Mouse (Mus musculus): ENCODE measurements around the gene 1700016C15Rik. TPM values are rescaled to one million over a fixed set of nuclear protein-coding genes. Genes with fewer than 3 reads are reported as not detected.

The 1700016C15Rik gene
- polyA plus RNA-seq, 1 experiment from 2014 or later, result not detected

DNA sequence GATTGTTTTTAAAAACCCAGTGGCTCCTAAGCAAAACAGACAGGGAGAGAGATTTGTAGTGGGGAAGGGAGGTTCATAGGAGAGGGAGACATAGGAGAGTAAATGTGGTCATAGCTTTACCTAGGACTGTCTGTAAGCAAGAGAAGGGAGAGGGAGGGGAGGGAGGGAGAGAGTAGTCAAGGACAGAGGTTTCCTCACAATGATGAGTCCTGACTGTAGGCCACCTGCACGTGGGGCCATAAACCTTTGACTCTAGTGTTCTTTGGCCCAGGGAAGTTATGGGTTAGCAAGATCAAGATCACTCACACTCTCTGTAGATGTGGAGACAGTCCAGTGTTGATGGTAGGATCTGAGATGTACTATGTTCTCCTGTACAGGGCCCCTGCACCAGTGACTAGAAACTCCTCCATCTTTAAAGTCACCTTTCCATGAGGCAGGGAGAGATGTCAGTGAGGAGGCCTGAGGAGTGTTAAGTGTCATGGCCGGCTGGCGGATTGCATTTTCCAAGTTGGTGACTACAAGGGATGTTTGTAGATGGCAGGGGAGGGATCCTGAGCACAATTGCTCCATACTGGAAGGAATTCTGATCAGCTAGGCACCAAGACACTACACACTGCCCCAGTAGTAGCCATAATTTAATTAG, 1.6 kb upstream of the 1700016C15Rik start:
- 83% methylated on average over 3 of the region's 3 CpGs for WGBS
- Histone ChIP-seq H3K9me3 (ENCODE audit: control insufficient read depth, low read length) (no peaks in the 10 kb centered on the region), H3K36me3 (ENCODE audit: control insufficient read depth, insufficient read depth, low read length) (no peaks in the 10 kb centered on the region), H3K9ac (replicated peaks; ENCODE audit: low read depth, low read length) (no peak overlapping the region), H3K4me1 (ENCODE audit: control insufficient read depth, insufficient read depth, low read length) (no peaks in the 10 kb centered on the region), H3K4me3 (ENCODE audit: low read depth, low read length) (no peak overlapping the region), H3K4me2 (ENCODE audit: low read depth, low read length) (no peak overlapping the region), H3K27me3 (ENCODE audit: control insufficient read depth, insufficient read depth, low read length) (no peaks in the 10 kb centered on the region), H3K27ac (ENCODE audit: low read depth, low read length) (no peak overlapping the region)
- ATAC-seq (ENCODE audit: low read depth), result no peak

DNA sequence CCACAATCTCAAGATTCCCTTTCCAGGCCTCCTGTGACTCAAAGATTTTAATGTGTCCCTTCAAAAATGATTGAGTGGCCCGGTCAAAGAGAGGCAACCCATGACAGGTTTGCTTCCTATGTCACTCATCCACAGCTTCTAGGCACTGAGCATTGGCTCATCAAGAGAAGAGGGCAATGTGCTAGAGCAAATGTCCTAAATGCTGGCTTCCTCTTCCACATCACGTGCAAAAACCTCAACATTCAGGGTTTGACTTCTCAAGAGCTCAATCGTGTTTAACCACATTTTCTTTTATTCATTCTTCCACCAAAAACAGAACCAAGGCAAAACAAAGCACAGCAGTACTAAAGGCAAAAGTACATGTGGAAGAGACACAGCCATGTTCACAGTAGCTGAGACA, 2.4 kb downstream of the 1700016C15Rik start:
- Histone ChIP-seq H3K4me3 (ENCODE audit: low read depth, low read length) (no peak overlapping the region), H3K36me3 (ENCODE audit: control insufficient read depth, insufficient read depth, low read length) (no peaks in the 10 kb centered on the region), H3K4me1 (ENCODE audit: control insufficient read depth, insufficient read depth, low read length) (no peaks in the 10 kb centered on the region), H3K9ac (replicated peaks; ENCODE audit: low read depth, low read length) (no peak overlapping the region), H3K27ac (ENCODE audit: low read depth, low read length) (no peak overlapping the region), H3K27me3 (ENCODE audit: control insufficient read depth, insufficient read depth, low read length) (no peaks in the 10 kb centered on the region), H3K9me3 (ENCODE audit: control insufficient read depth, low read length) (no peaks in the 10 kb centered on the region), H3K4me2 (ENCODE audit: low read depth, low read length) (no peak overlapping the region)
- WGBS, result 97% methylated on average over 3 of the region's 3 CpGs
- no peak for ATAC-seq (ENCODE audit: low read depth)

DNA sequence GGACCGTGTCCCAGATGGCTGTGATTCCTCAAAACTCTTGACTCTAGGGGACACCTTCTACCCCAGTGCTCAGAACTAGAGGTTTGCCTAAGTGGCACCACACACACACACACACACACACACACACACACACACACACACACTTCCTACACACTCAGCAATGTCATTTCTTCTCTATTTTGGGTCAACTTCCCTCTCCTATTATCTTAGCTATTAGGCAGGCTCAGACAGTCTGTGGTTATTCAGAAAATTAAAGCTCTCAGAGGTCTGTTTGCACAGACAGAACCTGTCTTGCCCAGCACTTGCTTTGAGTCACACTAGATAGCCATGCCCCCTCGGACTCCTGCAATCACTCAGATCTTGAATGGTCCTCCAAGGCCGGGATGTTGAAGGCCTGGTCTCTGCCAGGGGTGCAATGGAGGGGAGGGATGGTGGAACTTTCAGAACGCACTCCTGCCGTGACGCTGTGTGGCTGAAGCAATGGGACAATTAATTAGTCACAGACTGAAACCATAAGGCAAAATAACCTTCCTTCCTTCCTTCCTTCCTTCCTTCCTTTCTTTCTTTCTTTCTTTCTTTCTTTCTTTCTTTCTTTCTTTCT, 8.0 kb downstream of the 1700016C15Rik start:
- H3K4me1 ChIP-seq (ENCODE audit: control insufficient read depth, insufficient read depth, low read length), result no peaks in the 10 kb centered on the region
- no peak for ATAC-seq (ENCODE audit: low read depth)
- no peak overlapping the region for H3K9ac ChIP-seq (replicated peaks; ENCODE audit: low read depth, low read length)
- H3K4me2 ChIP-seq (ENCODE audit: low read depth, low read length), result no peak overlapping the region
- no peak overlapping the region for H3K4me3 ChIP-seq (ENCODE audit: low read depth, low read length)
- no peak overlapping the region for H3K27ac ChIP-seq (ENCODE audit: low read depth, low read length)
- no peaks in the 10 kb centered on the region for H3K27me3 ChIP-seq (ENCODE audit: control insufficient read depth, insufficient read depth, low read length)
- H3K36me3 ChIP-seq (ENCODE audit: control insufficient read depth, insufficient read depth, low read length), result no peaks in the 10 kb centered on the region
- H3K9me3 ChIP-seq (ENCODE audit: control insufficient read depth, low read length), result no peaks in the 10 kb centered on the region
- 60% methylated on average over 6 of the region's 6 CpGs for WGBS

GRCm38 (mm10) chr1:177740707-177741106, 11.1 kb downstream of the 1700016C15Rik start:
- 73% methylated on average over 1 of the region's 1 CpGs for WGBS
- no peak overlapping the region for H3K4me3 ChIP-seq (ENCODE audit: low read depth, low read length)
- no peak overlapping the region for H3K9ac ChIP-seq (replicated peaks; ENCODE audit: low read depth, low read length)
- no peaks in the 10 kb centered on the region for H3K27me3 ChIP-seq (ENCODE audit: control insufficient read depth, insufficient read depth, low read length)
- no peaks in the 10 kb centered on the region for H3K9me3 ChIP-seq (ENCODE audit: control insufficient read depth, low read length)
- H3K4me1 ChIP-seq (ENCODE audit: control insufficient read depth, insufficient read depth, low read length), result no peaks in the 10 kb centered on the region
- no peak overlapping the region for H3K27ac ChIP-seq (ENCODE audit: low read depth, low read length)
- no peaks in the 10 kb centered on the region for H3K36me3 ChIP-seq (ENCODE audit: control insufficient read depth, insufficient read depth, low read length)
- no peak overlapping the region for H3K4me2 ChIP-seq (ENCODE audit: low read depth, low read length)
- ATAC-seq (ENCODE audit: low read depth), result no peak

DNA sequence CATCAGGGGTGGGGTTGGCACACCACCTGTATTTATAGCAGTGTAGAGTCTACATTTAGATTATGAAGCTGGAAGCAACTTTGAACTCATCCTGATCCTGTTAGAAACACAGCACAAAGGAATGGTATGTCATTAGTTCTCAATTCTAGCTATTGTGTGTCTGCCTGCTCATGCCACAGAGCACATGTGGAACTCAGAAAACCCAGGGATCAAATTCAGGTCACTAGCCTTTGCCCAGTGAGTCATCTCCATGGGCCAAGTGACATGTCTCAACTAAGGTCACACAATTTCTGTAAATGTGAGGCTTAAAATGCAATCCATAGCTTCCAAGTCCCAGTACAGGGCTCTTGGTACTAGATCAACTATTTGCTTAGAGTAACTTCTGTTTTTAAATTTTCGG, 12.5 kb downstream of the 1700016C15Rik start:
- H3K4me1 ChIP-seq (ENCODE audit: control insufficient read depth, insufficient read depth, low read length), result no peaks in the 10 kb centered on the region
- no peak overlapping the region for H3K4me2 ChIP-seq (ENCODE audit: low read depth, low read length)
- H3K4me3 ChIP-seq (ENCODE audit: low read depth, low read length), result no peak overlapping the region
- no peaks in the 10 kb centered on the region for H3K9me3 ChIP-seq (ENCODE audit: control insufficient read depth, low read length)
- H3K27me3 ChIP-seq (ENCODE audit: control insufficient read depth, insufficient read depth, low read length), result no peaks in the 10 kb centered on the region
- ATAC-seq (ENCODE audit: low read depth), result no peak
- no peak overlapping the region for H3K27ac ChIP-seq (ENCODE audit: low read depth, low read length)
- no peak overlapping the region for H3K9ac ChIP-seq (replicated peaks; ENCODE audit: low read depth, low read length)
- H3K36me3 ChIP-seq (ENCODE audit: control insufficient read depth, insufficient read depth, low read length), result no peaks in the 10 kb centered on the region
- WGBS, result 78% methylated on average over 1 of the region's 1 CpGs

- no peaks in the 10 kb centered on the region for H3K36me3 ChIP-seq (ENCODE audit: control insufficient read depth, insufficient read depth, low read length)
- no peak overlapping the region for H3K4me3 ChIP-seq (ENCODE audit: low read depth, low read length)
- no peaks in the 10 kb centered on the region for H3K9me3 ChIP-seq (ENCODE audit: control insufficient read depth, low read length)
- no peak overlapping the region for H3K4me2 ChIP-seq (ENCODE audit: low read depth, low read length)
- WGBS, result 84% methylated on average over 7 of the region's 7 CpGs
- H3K27ac ChIP-seq (ENCODE audit: low read depth, low read length), result no peak overlapping the region
- no peak overlapping the region for H3K9ac ChIP-seq (replicated peaks; ENCODE audit: low read depth, low read length)
- H3K27me3 ChIP-seq (ENCODE audit: control insufficient read depth, insufficient read depth, low read length), result no peaks in the 10 kb centered on the region
- no peak for ATAC-seq (ENCODE audit: low read depth)
- no peaks in the 10 kb centered on the region for H3K4me1 ChIP-seq (ENCODE audit: control insufficient read depth, insufficient read depth, low read length)
Observed at GRCm38 (mm10) chr1:177744521-177745325, 15.1 kb downstream of the 1700016C15Rik start.

GRCm38 (mm10) chr1:177747869-177748540, 18.4 kb downstream of the 1700016C15Rik start:
- Histone ChIP-seq H3K36me3 (ENCODE audit: control insufficient read depth, insufficient read depth, low read length) (no peaks in the 10 kb centered on the region), H3K4me2 (ENCODE audit: low read depth, low read length) (no peak overlapping the region), H3K9me3 (ENCODE audit: control insufficient read depth, low read length) (peaks cover 2% of the 10 kb centered on the region; the same call in 1 of the 2 replicates), H3K4me3 (ENCODE audit: low read depth, low read length) (no peak overlapping the region), H3K27ac (ENCODE audit: low read depth, low read length) (no peak overlapping the region), H3K27me3 (ENCODE audit: control insufficient read depth, insufficient read depth, low read length) (no peaks in the 10 kb centered on the region), H3K9ac (replicated peaks; ENCODE audit: low read depth, low read length) (no peak overlapping the region), H3K4me1 (ENCODE audit: control insufficient read depth, insufficient read depth, low read length) (no peaks in the 10 kb centered on the region)
- 96% methylated on average over 6 of the region's 6 CpGs for WGBS
- no peak for ATAC-seq (ENCODE audit: low read depth)

DNA sequence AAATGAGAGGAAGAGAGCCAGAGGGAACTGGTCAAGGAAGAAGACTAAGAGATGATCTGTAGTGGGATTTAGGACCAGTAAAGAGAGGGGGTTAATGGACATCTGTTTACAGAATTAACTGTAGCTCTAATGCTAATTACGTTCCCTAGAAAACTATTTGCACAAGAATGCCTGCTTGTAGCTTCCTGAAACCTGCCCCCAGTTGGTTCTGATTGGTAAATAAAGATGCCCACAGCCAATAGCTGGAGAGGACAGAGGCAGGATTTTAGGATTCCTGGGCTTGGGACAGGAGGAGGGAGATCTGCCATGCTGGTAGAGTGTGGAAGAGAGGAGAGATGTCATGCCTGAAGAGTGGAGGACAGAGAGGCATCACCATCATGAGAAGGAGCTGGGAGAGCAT, 23.9 kb downstream of the 1700016C15Rik start:
- H3K27ac ChIP-seq (ENCODE audit: low read depth, low read length), result no peak overlapping the region
- H3K9me3 ChIP-seq (ENCODE audit: control insufficient read depth, low read length), result peaks cover 2% of the 10 kb centered on the region; the same call in 1 of the 2 replicates
- no peaks in the 10 kb centered on the region for H3K36me3 ChIP-seq (ENCODE audit: control insufficient read depth, insufficient read depth, low read length)
- no peaks in the 10 kb centered on the region for H3K4me1 ChIP-seq (ENCODE audit: control insufficient read depth, insufficient read depth, low read length)
- ATAC-seq (ENCODE audit: low read depth), result no peak
- H3K27me3 ChIP-seq (ENCODE audit: control insufficient read depth, insufficient read depth, low read length), result no peaks in the 10 kb centered on the region
- no peak overlapping the region for H3K9ac ChIP-seq (replicated peaks; ENCODE audit: low read depth, low read length)
- H3K4me2 ChIP-seq (ENCODE audit: low read depth, low read length), result no peak overlapping the region
- H3K4me3 ChIP-seq (ENCODE audit: low read depth, low read length), result no peak overlapping the region
- 50% methylated on average over 1 of the region's 1 CpGs for whole genome bisulfite sequencing
